Mouse (Mus musculus) thymus, adult 2 months (tissue): ENCODE measurements around the gene Fsd2. TPM values are rescaled to one million over a fixed set of nuclear protein-coding genes. Genes with fewer than 3 reads are reported as not detected.

Source experiments
- DNase-seq: peaks from one replicate; pipeline ENCODE4 v3.0.0; 2021
- H3K27ac ChIP-seq: fragments of 200-500 bp; 2 replicates; pipeline ENCODE4 v1.5.1; 2012; ENCODE audit warnings: low read length, control low read depth; ENCODE audit not compliant: control insufficient read depth, insufficient read depth
- H3K27me3 ChIP-seq: fragments of 200-500 bp; 2 replicates; pipeline ENCODE4 v1.6.1; 2012; ENCODE audit warnings: mild to moderate bottlenecking, low read length, moderate library complexity, mixed read lengths; ENCODE audit not compliant: control insufficient read depth, insufficient read depth
- H3K36me3 ChIP-seq: fragments of 200-500 bp; 2 replicates; pipeline ENCODE4 v1.6.1; 2012; ENCODE audit warnings: mild to moderate bottlenecking, low read length, moderate library complexity; ENCODE audit not compliant: control insufficient read depth, insufficient read depth
- H3K4me1 ChIP-seq: fragments of 200-500 bp; replicated peaks from 2 replicates; pipeline ENCODE4 v1.6.1; 2012; ENCODE audit warnings: low read length; ENCODE audit not compliant: control insufficient read depth, insufficient read depth
- H3K4me3 ChIP-seq: fragments of 200-500 bp; 2 replicates; pipeline ENCODE4 v1.5.1; 2012; ENCODE audit warnings: mild to moderate bottlenecking, low read length, control low read depth, moderate library complexity; ENCODE audit not compliant: control insufficient read depth, insufficient read depth
- CTCF ChIP-seq: fragments of 200-500 bp; IDR thresholded peaks from 2 replicates; pipeline ENCODE4 v1.5.1; 2012; ENCODE audit warnings: mild to moderate bottlenecking, control low read depth, low read length, moderate library complexity, borderline replicate concordance; ENCODE audit not compliant: control insufficient read depth, poor library complexity, insufficient read depth; ENCODE audit errors: extremely low read depth
- POLR2A ChIP-seq: fragments of 200-500 bp; IDR thresholded peaks from 2 replicates; pipeline ENCODE4 v1.6.1; 2012; ENCODE audit warnings: mild to moderate bottlenecking, low read length, control low read depth, moderate library complexity; ENCODE audit not compliant: control insufficient read depth, poor library complexity, insufficient read depth; ENCODE audit errors: extremely low read depth
- WGBS: fragments of 180-500 bp; shearing (Covaris S2); methylation state at CpG from one replicate; pipeline ENCODE4 v1.1.7; 2018; 5-methylcytosine and 5-hydroxymethylcytosine counted together
- polyA plus RNA-seq: library from polyadenylated mRNA; depleted of rRNA; stranded (reverse); fragments of >200 nt; gene quantifications from 2 replicates; pipeline ENCODE4 v1.2.3, GENCODE M21; 2012

The Fsd2 gene
- polyA plus RNA-seq, 1 experiment = 3.2 TPM

- Histone ChIP-seq H3K4me1 (no peaks in the 10 kb centered on the region), H3K27me3 (no peaks in the 10 kb centered on the region), H3K27ac (no peak overlapping the region), H3K4me3 (no peak overlapping the region), H3K36me3 (no peaks in the 10 kb centered on the region)
- 85% methylated on average over 2 of the region's 2 CpGs for WGBS
- peak; percentile 30 for DNase-seq
- TF ChIP-seq CTCF = no peak
Observed at GRCm38 (mm10) chr7:81554369-81554768, 12.4 kb downstream of the Fsd2 start.

GRCm38 (mm10) chr7:81553589-81553988 is 13.2 kb downstream of the Fsd2 start:
- TF ChIP-seq CTCF = no peak
- no peak for TF ChIP-seq POLR2A
- Histone ChIP-seq H3K27me3 (no peaks in the 10 kb centered on the region), H3K36me3 (no peaks in the 10 kb centered on the region), H3K4me1 (no peaks in the 10 kb centered on the region), H3K27ac (no peak overlapping the region), H3K4me3 (no peak overlapping the region)
- no peak for DNase-seq
- 78% methylated on average over 4 of the region's 4 CpGs for WGBS

- no peaks in the 10 kb centered on the region for H3K4me1 ChIP-seq
- H3K27ac ChIP-seq = no peak overlapping the region
- WGBS = 55% methylated on average over 11 of the region's 11 CpGs
- H3K36me3 ChIP-seq = no peaks in the 10 kb centered on the region
- H3K4me3 ChIP-seq = peak overlapping the region; percentile 30
- H3K27me3 ChIP-seq = no peaks in the 10 kb centered on the region
- no peak for DNase-seq
- TF ChIP-seq CTCF (no peak), POLR2A (no peak)
Observed at GRCm38 (mm10) chr7:81548864-81549263, 17.9 kb downstream of the Fsd2 start.

- Histone ChIP-seq H3K27me3 (no peaks in the 10 kb centered on the region), H3K4me1 (no peaks in the 10 kb centered on the region), H3K36me3 (no peaks in the 10 kb centered on the region), H3K27ac (no peak overlapping the region), H3K4me3 (no peak overlapping the region)
- TF ChIP-seq CTCF (no peak), POLR2A (no peak)
- no peak for DNase-seq
- 96% methylated on average over 8 of the region's 8 CpGs for WGBS
Observed at GRCm38 (mm10) chr7:81542934-81543333, 23.8 kb downstream of the Fsd2 start.

GRCm38 (mm10) chr7:81541924-81542524 is 24.7 kb downstream of the Fsd2 start:
- 87% methylated on average over 7 of the region's 7 CpGs for whole genome bisulfite sequencing
- no peak overlapping the region for H3K4me3 ChIP-seq
- no peak for DNase-seq
- no peaks in the 10 kb centered on the region for H3K36me3 ChIP-seq
- no peaks in the 10 kb centered on the region for H3K27me3 ChIP-seq
- no peaks in the 10 kb centered on the region for H3K4me1 ChIP-seq
- H3K27ac ChIP-seq = no peak overlapping the region
- TF ChIP-seq POLR2A (no peak), CTCF (no peak)

GRCm38 (mm10) chr7:81540999-81541398 is 25.7 kb downstream of the Fsd2 start:
- 93% methylated on average over 1 of the region's 1 CpGs for WGBS

GRCm38 (mm10) chr7:81539565-81539964 is 27.2 kb downstream of the Fsd2 start:
- no peaks in the 10 kb centered on the region for H3K27me3 ChIP-seq
- TF ChIP-seq CTCF = no peak
- TF ChIP-seq POLR2A = no peak
- no peaks in the 10 kb centered on the region for H3K4me1 ChIP-seq
- DNase-seq = no peak
- WGBS = 83% methylated on average over 2 of the region's 2 CpGs
- no peak overlapping the region for H3K27ac ChIP-seq
- H3K36me3 ChIP-seq = peaks cover 10% of the 10 kb centered on the region; the same call in 1 of the 2 replicates
- no peak overlapping the region for H3K4me3 ChIP-seq

More at GRCm38 (mm10) chr7:81540999-81541398, 25.7 kb downstream of the Fsd2 start:
- TF ChIP-seq CTCF = no peak
- no peak for TF ChIP-seq POLR2A
- H3K27me3 ChIP-seq = no peaks in the 10 kb centered on the region
- no peaks in the 10 kb centered on the region for H3K36me3 ChIP-seq
- no peak overlapping the region for H3K27ac ChIP-seq
- no peaks in the 10 kb centered on the region for H3K4me1 ChIP-seq
- DNase-seq = no peak
- H3K4me3 ChIP-seq = no peak overlapping the region
